Mouse (Mus musculus) erythroid progenitor cell, adult 5-6 weeks (primary cell): Measurements from ENCODE around the gene Tbrg1. TPM values are rescaled to one million over a fixed set of nuclear protein-coding genes. Genes with fewer than 3 reads are reported as not detected.

ENCODE experiments used
- total RNA-seq, 2 experiments: library from RNA; stranded (forward) in 1 of 2; stranded (reverse) in 1 of 2; fragments of 150-400 nt in 1 of 2; fragments of 186-747, 209-891 nt in 1 of 2; gene quantifications; 2 replicates each; pipeline versions ENCODE4 v1.2.3 to v1.2.4; 2015 to 2017; ENCODE audit warnings: low replicate concordance in 2 of 2

Tbrg1 gene
- total RNA-seq, 2 experiments from 2014 or later: 25.8 to 30.6 TPM

Other genes starting within 250 kb of the Tbrg1 start
- gene Robo3, start 224.1 kb downstream of the Tbrg1 start, total RNA-seq (2015; ENCODE audit: low replicate concordance): not detected in 2 replicates
- not detected in 2 replicates for gene Robo3, start 224.1 kb downstream of the Tbrg1 start, total RNA-seq (2017; ENCODE audit: low replicate concordance)
- gene Msantd2, start 168.0 kb downstream of the Tbrg1 start, total RNA-seq (2015; ENCODE audit: low replicate concordance): 5.0 and 8.3 TPM in 2 replicates
- gene Msantd2, start 168.0 kb downstream of the Tbrg1 start, total RNA-seq (2017; ENCODE audit: low replicate concordance): 0.91 and 1.0 TPM in 2 replicates
- not detected in 2 replicates for gene Esam, start 129.2 kb downstream of the Tbrg1 start, total RNA-seq (2015; ENCODE audit: low replicate concordance)
- gene Esam, start 129.2 kb downstream of the Tbrg1 start, total RNA-seq (2017; ENCODE audit: low replicate concordance): not detected in 2 replicates
- not detected in 2 replicates for gene Vsig2, start 118.1 kb downstream of the Tbrg1 start, total RNA-seq (2015; ENCODE audit: low replicate concordance)
- not detected in 2 replicates for gene Vsig2, start 118.1 kb downstream of the Tbrg1 start, total RNA-seq (2017; ENCODE audit: low replicate concordance)
- gene Nrgn, start 104.4 kb downstream of the Tbrg1 start, total RNA-seq (2015; ENCODE audit: low replicate concordance): 1.1 and 3.8 TPM in 2 replicates
- 2.3 TPM in 1 of 2 replicates, not detected in the other for gene Nrgn, start 104.4 kb downstream of the Tbrg1 start, total RNA-seq (2017; ENCODE audit: low replicate concordance)
- gene Siae, start 101.6 kb downstream of the Tbrg1 start, total RNA-seq (2015; ENCODE audit: low replicate concordance): 2.2 and 2.5 TPM in 2 replicates
- gene Siae, start 101.6 kb downstream of the Tbrg1 start, total RNA-seq (2017; ENCODE audit: low replicate concordance): 3.6 and 5.9 TPM in 2 replicates
- not detected in 2 replicates for gene Spa17, start 43.6 kb downstream of the Tbrg1 start, total RNA-seq (2015; ENCODE audit: low replicate concordance)
- gene Spa17, start 43.6 kb downstream of the Tbrg1 start, total RNA-seq (2017; ENCODE audit: low replicate concordance): 11.6 TPM in 1 of 2 replicates, not detected in the other
- gene Panx3, start 11.9 kb upstream of the Tbrg1 start, total RNA-seq (2015; ENCODE audit: low replicate concordance): not detected in 2 replicates
- not detected in 2 replicates for gene Panx3, start 11.9 kb upstream of the Tbrg1 start, total RNA-seq (2017; ENCODE audit: low replicate concordance)
- gene Olfr160, start 58.9 kb upstream of the Tbrg1 start, total RNA-seq (2015; ENCODE audit: low replicate concordance): not detected in 2 replicates
- not detected in 2 replicates for gene Olfr160, start 58.9 kb upstream of the Tbrg1 start, total RNA-seq (2017; ENCODE audit: low replicate concordance)
- not detected in 2 replicates for gene Olfr874, start 87.8 kb upstream of the Tbrg1 start, total RNA-seq (2015; ENCODE audit: low replicate concordance)
- not detected in 2 replicates for gene Olfr874, start 87.8 kb upstream of the Tbrg1 start, total RNA-seq (2017; ENCODE audit: low replicate concordance)
- not detected in 2 replicates for gene Olfr875, start 114.5 kb upstream of the Tbrg1 start, total RNA-seq (2015; ENCODE audit: low replicate concordance)
- gene Olfr875, start 114.5 kb upstream of the Tbrg1 start, total RNA-seq (2017; ENCODE audit: low replicate concordance): not detected in 2 replicates
- not detected in 2 replicates for gene Olfr876, start 145.7 kb upstream of the Tbrg1 start, total RNA-seq (2015; ENCODE audit: low replicate concordance)
- gene Olfr876, start 145.7 kb upstream of the Tbrg1 start, total RNA-seq (2017; ENCODE audit: low replicate concordance): not detected in 2 replicates
- not detected in 2 replicates for gene Olfr877, start 197.0 kb upstream of the Tbrg1 start, total RNA-seq (2015; ENCODE audit: low replicate concordance)
- gene Olfr877, start 197.0 kb upstream of the Tbrg1 start, total RNA-seq (2017; ENCODE audit: low replicate concordance): not detected in 2 replicates
- not detected in 2 replicates for gene Olfr145, start 239.4 kb upstream of the Tbrg1 start, total RNA-seq (2015; ENCODE audit: low replicate concordance)
- not detected in 2 replicates for gene Olfr145, start 239.4 kb upstream of the Tbrg1 start, total RNA-seq (2017; ENCODE audit: low replicate concordance)